Mouse (Mus musculus): Measurements from ENCODE around the gene Lrrc55. TPM values are rescaled to one million over a fixed set of nuclear protein-coding genes. Genes with fewer than 3 reads are reported as not detected.
"Not testable (repeated sequence)": the region's sequence is repeated elsewhere in the genome, so short reads cannot be mapped to it uniquely, and the experiment has no call there.

The Lrrc55 gene
- total RNA-seq (2022), result under 1 TPM; 0.24 to 0.63 (median 0.31) TPM

- DNase-seq (ENCODE audit: low spot score in 2 of 2), result no peak
These were observed at the start of gene Lrrc55 for GRCm38 (mm10) chr2:85196901-85197300. Lrrc55 (minus strand) TSS chr2:85197197.

GRCm38 (mm10) chr2:85246506-85247082 lies 49.6 kb upstream of the Lrrc55 start:
- DNase-seq (ENCODE audit: low spot score in 2 of 2), result peak; percentile 40 to 52

GRCm38 (mm10) chr2:85245737-85246136 lies 48.7 kb upstream of the Lrrc55 start:
- no peak for DNase-seq (ENCODE audit: low spot score in 2 of 2)

- DNase-seq (ENCODE audit: low spot score in 2 of 2), result no peak
These were observed 41.2 kb upstream of the Lrrc55 start for GRCm38 (mm10) chr2:85238068-85238667.

- not testable (repeated sequence) for DNase-seq (ENCODE audit: low spot score in 2 of 2)
These were observed 40.2 kb upstream of the Lrrc55 start for GRCm38 (mm10) chr2:85237231-85237630.

DNA sequence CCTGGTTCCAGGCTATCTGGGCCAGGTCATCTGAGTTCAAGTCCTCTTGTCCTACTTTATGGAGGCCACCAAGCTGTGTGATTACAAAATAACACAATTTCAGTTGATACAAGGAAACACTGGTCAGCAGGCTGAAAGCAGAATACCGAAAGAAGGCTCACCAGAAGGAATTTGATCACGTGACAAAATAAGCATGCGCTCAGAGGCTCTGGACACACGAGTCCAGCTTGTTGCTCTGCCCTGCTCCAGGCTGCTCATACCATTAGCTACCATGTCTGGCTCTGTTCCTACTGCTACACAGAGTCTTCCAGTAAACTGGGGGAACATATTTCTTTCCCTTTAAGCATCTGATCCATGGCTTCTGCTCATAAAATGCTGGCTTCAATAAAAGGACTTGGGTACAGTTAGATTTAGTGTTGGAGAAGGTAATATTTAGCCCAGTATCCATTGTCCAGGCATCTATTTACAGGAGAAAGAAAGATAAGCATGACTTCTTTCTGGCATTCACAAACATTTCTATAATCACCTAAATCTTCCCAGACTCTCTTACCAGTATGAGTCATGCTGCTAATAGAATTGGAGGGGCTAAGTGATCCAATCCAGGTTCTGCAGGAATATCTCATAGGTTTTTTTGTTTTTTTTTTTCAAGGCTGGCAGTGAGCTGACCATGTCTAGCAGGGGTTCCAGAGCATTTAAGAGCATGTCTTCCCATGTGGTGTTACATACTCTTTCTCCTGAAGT lies 33.9 kb upstream of the Lrrc55 start:
- no peak for DNase-seq (ENCODE audit: low spot score in 2 of 2)

- DNase-seq (ENCODE audit: low spot score in 2 of 2), result no peak
These were observed 32.6 kb upstream of the Lrrc55 start for GRCm38 (mm10) chr2:85229606-85230005.

DNA sequence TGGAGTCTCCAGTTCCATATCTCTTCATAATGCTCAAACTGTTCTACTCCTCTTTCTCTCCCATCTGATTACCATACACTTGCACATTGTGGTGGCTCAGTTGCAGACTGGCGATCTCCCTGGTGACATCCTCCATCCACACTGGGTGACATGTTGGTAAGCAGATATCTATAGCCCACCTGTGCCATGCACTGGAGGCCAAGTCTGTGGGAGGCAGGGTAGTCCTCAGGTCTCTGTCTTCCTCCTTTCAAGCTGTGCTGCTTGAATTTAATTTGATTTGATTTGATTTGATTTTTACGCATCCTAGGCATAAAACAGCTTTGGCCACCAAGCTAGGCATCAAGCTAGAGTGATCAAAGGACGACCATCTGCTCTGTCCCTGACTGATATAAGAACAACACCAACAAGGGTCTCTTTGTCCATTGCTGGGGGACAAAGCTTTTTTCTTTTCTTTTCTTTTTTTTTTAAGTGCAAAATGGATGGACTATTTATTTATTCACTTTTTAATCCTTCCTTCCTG lies 30.9 kb upstream of the Lrrc55 start:
- DNase-seq (ENCODE audit: low spot score in 2 of 2), result no peak

DNA sequence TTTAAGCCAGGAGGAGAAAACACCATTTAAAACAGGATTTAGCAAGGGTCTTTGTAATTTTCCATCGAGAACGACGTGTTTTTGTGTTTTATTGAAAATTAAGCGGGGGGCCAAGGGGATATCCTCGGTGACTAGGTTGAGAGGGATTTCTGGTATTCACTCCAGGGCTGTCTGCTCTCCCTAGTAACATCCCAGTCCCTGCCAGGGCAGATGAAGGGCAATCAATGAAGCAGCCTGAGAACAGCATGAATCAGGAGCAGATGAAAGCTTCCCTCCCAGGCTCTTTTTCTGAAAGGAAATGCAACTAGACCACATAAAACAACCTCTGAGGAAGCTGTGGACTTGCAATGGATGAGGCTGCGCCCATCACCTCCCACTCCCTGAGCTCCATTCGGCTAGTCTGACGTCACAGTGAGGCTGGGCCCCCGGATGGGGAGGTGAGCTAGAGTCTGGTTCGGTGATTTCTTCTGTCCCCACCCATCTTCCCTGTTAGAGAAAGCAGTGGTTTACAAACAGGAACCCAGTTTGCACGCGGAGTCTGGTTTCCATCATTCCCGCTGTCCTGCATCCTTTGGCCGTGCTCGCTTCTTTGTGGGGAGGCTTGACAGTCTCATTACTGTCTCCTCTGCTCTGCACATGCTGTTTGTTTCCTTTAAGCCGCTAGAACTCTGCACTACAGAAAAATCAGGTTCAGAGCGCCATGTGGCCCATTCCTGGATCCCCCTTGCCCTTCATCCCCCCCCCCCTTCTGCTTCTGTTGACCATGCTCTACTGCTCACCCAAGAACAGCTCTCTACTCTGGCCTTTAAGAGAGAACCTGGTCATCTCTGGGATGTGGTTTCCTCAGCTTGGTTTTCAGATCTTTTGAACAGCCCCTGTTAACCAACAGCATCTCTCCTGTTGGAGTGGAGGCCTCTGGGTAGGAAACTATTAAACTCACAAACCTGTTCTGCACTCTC lies 27.5 kb upstream of the Lrrc55 start:
- DNase-seq (ENCODE audit: low spot score in 2 of 2), result no peak

DNA sequence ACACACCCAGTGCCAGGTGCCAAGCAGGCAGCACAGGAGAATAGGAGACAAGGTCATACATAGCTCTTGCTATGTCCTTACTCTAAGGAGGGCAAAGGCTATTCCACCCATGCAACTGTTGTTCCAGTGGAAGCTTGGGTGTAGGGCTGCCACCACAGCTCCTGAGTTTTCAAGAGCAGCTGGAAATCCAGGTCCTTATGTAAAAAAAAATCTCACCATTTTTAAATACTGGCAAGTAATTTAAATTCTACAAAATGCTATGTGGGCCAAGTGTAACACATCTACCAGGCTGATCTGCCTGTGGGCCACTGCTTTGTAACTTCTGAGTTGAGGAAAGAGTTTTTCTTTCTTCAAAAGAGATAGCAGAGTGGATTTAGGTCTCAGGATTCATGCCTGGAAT lies 19.6 kb upstream of the Lrrc55 start:
- DNase-seq (ENCODE audit: low spot score in 2 of 2), result no peak

DNA sequence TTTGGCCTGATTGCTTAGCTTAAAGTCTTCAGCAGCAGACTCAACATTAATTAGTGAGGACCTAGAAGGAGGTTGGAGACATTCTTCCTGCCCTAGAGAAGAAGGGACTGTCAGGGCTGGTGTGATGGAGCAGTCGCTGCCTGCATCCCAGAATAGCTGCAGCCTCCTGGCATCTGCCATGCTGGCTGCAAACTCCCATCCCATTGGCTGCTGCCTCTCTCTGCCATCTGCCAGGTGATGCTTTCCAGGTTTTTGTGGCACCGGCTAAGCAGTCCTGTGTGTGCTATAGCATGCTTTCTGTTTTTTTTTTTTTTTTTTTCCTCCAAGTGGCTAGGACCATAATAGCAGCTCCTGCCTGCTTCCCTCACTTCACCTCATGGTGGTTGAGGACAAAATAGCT lies 16.7 kb upstream of the Lrrc55 start:
- DNase-seq (ENCODE audit: low spot score in 2 of 2), result no peak

- no peak for DNase-seq (ENCODE audit: low spot score in 2 of 2)
These were observed 12.3 kb upstream of the Lrrc55 start for GRCm38 (mm10) chr2:85209301-85209700.

DNA sequence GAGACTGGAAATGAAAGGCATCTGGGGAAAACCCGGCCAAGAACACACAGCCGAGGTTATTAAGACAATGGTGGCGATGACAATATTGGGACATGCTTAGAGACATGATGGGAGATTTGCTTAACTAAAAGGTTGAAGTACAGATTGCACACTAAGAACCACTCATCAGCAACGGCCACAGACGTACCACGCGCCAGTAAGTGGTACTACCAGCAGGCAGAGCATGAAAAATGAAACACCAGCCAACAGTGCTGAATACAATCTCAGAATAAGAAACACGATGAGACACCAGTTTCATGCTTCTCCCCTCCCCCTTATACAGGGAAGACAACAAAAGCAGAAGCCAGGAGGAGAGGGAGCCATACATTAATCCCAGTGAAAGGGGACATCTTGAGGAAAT lies 8.2 kb upstream of the Lrrc55 start:
- no peak for DNase-seq (ENCODE audit: low spot score in 2 of 2)

DNA sequence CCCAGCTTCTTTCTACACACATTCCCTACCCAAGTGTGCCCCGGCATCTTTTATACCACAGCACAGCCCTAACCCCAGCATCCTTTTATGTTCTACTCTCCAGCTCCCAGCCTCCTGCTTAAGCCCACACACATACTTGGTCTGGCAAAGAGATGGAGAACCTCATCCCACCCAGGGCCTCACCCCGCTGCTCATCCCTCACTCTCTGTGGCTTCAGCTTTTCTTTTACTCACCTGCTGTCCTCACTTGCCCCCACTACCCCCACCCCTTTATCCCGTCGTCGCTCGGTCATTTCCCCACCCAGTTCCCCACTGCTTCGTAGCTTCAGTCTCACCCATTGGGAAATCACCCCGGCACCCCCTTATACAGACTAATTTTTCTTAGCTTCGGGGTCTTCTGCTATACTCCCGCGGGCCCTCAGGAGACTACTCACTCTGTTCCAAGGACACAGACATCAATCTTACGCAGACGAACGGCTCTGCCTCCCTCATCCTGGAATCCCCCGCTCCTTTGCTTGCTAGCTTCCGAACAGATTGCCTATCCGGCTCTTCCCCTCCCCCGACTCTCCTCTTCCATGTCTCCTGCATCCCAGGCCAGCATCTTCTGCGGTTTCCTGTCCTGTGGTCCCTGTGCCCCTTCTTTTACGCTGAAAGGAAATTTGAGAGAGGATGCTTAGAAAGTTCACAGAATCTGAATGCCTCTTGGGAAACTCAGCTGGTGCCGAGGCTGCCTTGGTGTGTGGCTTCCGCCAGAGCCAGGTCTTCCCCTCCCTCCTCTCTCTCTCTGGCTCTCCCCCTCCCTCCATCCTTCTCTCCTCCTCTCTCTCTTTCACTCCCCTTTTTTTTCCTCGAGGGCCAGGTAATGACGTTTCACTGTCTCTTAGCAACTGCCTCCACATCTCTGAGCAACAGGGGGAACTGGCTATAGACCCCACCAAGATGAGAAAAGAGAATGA lies 1.3 kb upstream of the Lrrc55 start:
- no peak for DNase-seq (ENCODE audit: low spot score in 2 of 2)

- no peak for DNase-seq (ENCODE audit: low spot score in 2 of 2)
These were observed 2.4 kb downstream of the Lrrc55 start for GRCm38 (mm10) chr2:85194566-85194965.

GRCm38 (mm10) chr2:85187582-85188151 lies 9.3 kb downstream of the Lrrc55 start:
- DNase-seq (ENCODE audit: low spot score in 2 of 2), result no peak

DNA sequence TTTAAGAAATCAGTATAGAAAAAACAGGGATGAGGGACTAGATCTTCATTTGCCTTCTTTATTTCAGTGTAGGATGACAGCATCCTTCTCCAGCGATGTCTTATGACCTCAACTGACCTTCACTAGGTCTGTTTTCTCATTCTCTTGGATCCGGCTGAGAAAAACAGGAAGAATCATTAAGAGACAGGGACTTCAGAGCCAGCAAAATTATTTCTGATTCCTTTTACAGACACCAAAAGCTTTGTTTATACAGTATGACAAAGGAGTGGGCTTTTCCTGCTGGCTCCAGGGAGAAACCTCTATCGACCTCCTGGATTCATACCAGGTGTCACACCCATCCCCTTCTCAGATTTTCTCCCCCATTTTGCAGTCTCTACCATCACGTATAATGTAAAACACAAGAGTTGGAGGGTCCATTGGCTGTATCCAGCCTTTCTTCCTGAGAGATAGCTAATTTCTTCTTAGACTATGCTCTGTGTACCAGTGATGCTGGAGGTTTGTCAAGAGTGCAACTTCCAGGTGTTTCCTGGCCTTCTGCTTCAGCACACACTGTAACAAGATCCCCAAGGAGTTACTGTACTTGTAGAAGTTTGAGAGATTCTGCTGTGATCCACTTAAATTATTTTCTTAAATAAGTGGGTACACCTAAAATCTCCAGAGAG lies 18.7 kb downstream of the Lrrc55 start:
- no peak for DNase-seq (ENCODE audit: low spot score in 2 of 2)

DNA sequence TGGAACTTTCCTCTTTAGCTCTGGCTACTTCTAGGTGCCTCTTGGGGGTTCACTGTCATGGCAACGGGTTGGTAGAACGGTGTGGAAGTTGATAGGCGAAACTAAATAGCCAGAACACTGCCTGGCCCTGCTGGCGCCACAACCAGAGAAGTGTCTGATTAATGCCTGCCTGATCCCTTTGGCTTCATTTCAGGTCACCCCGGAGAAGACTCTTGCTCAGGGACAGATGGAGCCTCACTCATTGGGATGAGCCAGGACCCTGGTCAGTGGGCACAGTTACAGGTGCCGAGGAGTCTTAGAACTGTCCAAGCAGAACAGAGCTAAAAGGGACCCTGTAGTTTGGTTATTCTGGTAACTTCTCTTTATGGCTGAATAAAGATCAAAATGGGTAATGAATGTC lies 23.5 kb downstream of the Lrrc55 start:
- DNase-seq (ENCODE audit: low spot score in 2 of 2), result no peak

- no peak for DNase-seq (ENCODE audit: low spot score in 2 of 2)
These were observed 24.3 kb downstream of the Lrrc55 start for GRCm38 (mm10) chr2:85172763-85173103.
